Mouse (Mus musculus): ENCODE measurements around the gene Slc25a11. TPM values are rescaled to one million over a fixed set of nuclear protein-coding genes. Genes with fewer than 3 reads are reported as not detected.
A peak's percentile ranks its signal among the peaks of the same experiment; 100 is the strongest.

Slc25a11 gene
- total and polyA plus RNA-seq, 3 experiments = 59.2 to 125 (median 72.7) TPM

DNA sequence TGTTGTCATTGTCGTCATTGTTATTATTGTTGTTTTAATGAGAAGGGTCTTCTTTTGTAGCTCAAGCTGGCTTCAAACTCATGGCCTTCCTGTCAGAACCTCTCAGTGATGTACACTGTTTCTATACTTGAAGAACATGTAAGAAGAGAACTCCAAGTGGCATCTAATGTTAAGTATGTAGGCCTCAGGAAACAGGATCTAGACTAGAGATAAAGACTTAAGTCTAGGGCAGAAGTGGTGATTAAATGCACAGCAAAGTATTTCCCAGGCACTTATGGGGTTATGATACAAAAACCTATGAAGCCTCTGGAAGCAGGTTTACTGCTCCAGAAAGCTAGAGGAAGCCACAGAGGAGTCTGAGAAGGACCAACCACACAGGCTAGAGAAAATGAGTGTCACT is 9.0 kb downstream of the Slc25a11 start:
- H3K4me3 ChIP-seq (ENCODE audit: low read depth, low read length) = no peak overlapping the region; the same call in 1 of the 2 replicates

DNA sequence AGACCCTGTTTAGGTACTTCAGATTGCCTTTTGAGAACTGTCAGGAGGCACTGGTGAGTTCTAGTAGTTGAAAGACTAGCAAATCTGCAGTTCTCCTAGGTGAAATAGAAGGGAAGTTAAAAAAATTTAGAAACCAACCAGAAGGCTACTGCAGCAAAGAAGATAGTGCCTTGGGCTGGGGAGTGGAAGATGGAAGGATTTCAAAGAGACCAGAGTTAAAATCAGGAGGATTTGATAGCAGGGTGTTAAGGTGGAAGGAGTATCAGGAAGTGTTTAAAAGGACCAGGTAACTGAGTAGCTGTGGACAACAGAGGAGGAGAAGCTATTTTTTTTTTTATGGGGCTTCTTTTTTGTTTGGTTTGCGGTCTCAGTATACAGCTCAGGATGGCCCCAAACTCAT is 9.5 kb downstream of the Slc25a11 start:
- no peak for DNase-seq (ENCODE audit: low spot score)
- ATAC-seq (ENCODE audit: extremely low read depth, insufficient number of reproducible peaks, low FRiP score, poor library complexity, severe bottlenecking) = no peak
- H3K9me3 ChIP-seq (replicated peaks) = no peaks in the 10 kb centered on the region
- peaks cover 59% of the 10 kb centered on the region for H3K4me1 ChIP-seq (ENCODE audit: insufficient read depth, low read depth, low read length)
- H3K27me3 ChIP-seq (ENCODE audit: insufficient read depth, low read length) = no peaks in the 10 kb centered on the region
- no peak overlapping the region for H3K4me3 ChIP-seq (ENCODE audit: low read depth, low read length)
- H3K36me3 ChIP-seq (replicated peaks) = peaks cover 25% of the 10 kb centered on the region
- TF ChIP-seq CTCF (IDR thresholded peaks at IDR 0.05; ENCODE audit: low read depth, low read length) (no peak), POLR2AphosphoS5 (IDR thresholded peaks at IDR 0.05; ENCODE audit: insufficient replicate concordance, low read depth, low read length) (no peak), TAL1 (conservative IDR thresholded peaks at IDR 0.05; ENCODE audit: low read depth, low read length) (no peak)

More for the DNA sequence above, 9.0 kb downstream of the Slc25a11 start:
- Histone ChIP-seq H3K36me3 (replicated peaks) (peaks cover 30% of the 10 kb centered on the region), H3K4me1 (ENCODE audit: insufficient read depth, low read depth, low read length) (peaks cover 61% of the 10 kb centered on the region), H3K27me3 (ENCODE audit: insufficient read depth, low read length) (no peaks in the 10 kb centered on the region), H3K9me3 (replicated peaks) (no peaks in the 10 kb centered on the region)
- ATAC-seq (ENCODE audit: extremely low read depth, insufficient number of reproducible peaks, low FRiP score, poor library complexity, severe bottlenecking) = peak; percentile 22; the same call in 1 of the 2 replicates
- TF ChIP-seq GATA1 (IDR thresholded peaks at IDR 0.05; ENCODE audit: borderline replicate concordance, low read length) (no peak), CTCF (IDR thresholded peaks at IDR 0.05; ENCODE audit: low read depth, low read length) (no peak), POLR2AphosphoS5 (IDR thresholded peaks at IDR 0.05; ENCODE audit: insufficient replicate concordance, low read depth, low read length) (no peak), TAL1 (conservative IDR thresholded peaks at IDR 0.05; ENCODE audit: low read depth, low read length) (no peak), GATA2 (IDR thresholded peaks at IDR 0.05; ENCODE audit: borderline replicate concordance, low read depth, low read length) (no peak)
- DNase-seq (ENCODE audit: low spot score) = no peak

DNA sequence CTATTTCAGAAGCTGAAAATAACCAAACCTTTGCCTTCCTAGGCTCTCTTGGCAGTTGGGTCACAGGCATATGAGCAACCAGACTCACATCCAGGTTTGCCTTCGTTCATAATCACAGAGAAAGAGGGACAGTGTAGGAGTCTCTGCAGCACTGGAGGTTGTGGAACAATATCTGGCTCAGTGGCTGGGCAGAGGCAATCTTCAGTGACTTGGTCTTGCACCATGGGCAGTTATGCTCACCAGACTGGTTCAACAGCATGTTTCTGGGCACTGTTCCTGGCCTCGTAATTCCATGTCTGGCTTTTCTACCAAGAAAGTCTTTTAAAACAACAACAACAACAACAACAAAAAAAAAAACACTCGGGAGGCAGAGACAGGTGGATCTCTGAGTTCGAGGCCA is 11.7 kb downstream of the Slc25a11 start:
- DNase-seq (ENCODE audit: low spot score) = no peak
- Histone ChIP-seq H3K9me3 (replicated peaks) (no peaks in the 10 kb centered on the region), H3K4me1 (ENCODE audit: insufficient read depth, low read depth, low read length) (peaks cover 47% of the 10 kb centered on the region), H3K27me3 (ENCODE audit: insufficient read depth, low read length) (no peaks in the 10 kb centered on the region), H3K4me3 (ENCODE audit: low read depth, low read length) (no peak overlapping the region), H3K36me3 (replicated peaks) (peaks cover 9% of the 10 kb centered on the region)
- no peak for ATAC-seq (ENCODE audit: extremely low read depth, insufficient number of reproducible peaks, low FRiP score, poor library complexity, severe bottlenecking)
- TF ChIP-seq GATA1 (IDR thresholded peaks at IDR 0.05; ENCODE audit: borderline replicate concordance, low read length) (no peak), CTCF (IDR thresholded peaks at IDR 0.05; ENCODE audit: low read depth, low read length) (no peak), TAL1 (conservative IDR thresholded peaks at IDR 0.05; ENCODE audit: low read depth, low read length) (no peak), POLR2AphosphoS5 (IDR thresholded peaks at IDR 0.05; ENCODE audit: insufficient replicate concordance, low read depth, low read length) (no peak), GATA2 (IDR thresholded peaks at IDR 0.05; ENCODE audit: borderline replicate concordance, low read depth, low read length) (no peak)

DNA sequence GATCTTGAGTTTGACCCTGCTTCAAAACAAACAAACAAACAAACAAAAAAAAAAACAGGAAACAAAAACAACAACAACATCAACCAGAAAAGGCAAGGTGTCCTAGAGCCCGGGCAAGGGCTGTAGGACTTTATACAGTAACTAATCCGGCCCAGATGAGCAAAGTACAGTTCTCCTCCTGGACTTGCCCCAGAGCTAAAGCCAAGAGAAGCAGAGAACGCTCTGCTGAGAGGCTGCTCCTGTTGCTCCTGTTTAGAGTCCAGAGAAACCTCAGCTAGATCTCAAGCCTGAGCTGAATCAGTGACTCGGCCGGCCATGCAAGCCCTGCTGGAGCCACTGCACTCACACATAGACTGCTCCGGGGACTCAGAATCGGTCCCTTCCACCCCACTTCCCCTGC is 17.1 kb downstream of the Slc25a11 start:
- no peak for ATAC-seq (ENCODE audit: extremely low read depth, insufficient number of reproducible peaks, low FRiP score, poor library complexity, severe bottlenecking)
- H3K27me3 ChIP-seq (ENCODE audit: insufficient read depth, low read length) = 0 out of 2 replicates have a peak, but pooled peaks cover 4% of the 10 kb centered on the region
- TF ChIP-seq CTCF (IDR thresholded peaks at IDR 0.05; ENCODE audit: low read depth, low read length) (no peak), POLR2AphosphoS5 (IDR thresholded peaks at IDR 0.05; ENCODE audit: insufficient replicate concordance, low read depth, low read length) (no peak), GATA1 (IDR thresholded peaks at IDR 0.05; ENCODE audit: borderline replicate concordance, low read length) (no peak), TAL1 (conservative IDR thresholded peaks at IDR 0.05; ENCODE audit: low read depth, low read length) (no peak), GATA2 (IDR thresholded peaks at IDR 0.05; ENCODE audit: borderline replicate concordance, low read depth, low read length) (no peak)
- peaks cover 18% of the 10 kb centered on the region for H3K4me1 ChIP-seq (ENCODE audit: insufficient read depth, low read depth, low read length)
- no peaks in the 10 kb centered on the region for H3K36me3 ChIP-seq (replicated peaks)
- no peaks in the 10 kb centered on the region for H3K9me3 ChIP-seq (replicated peaks)
- no peak for DNase-seq (ENCODE audit: low spot score)
- H3K4me3 ChIP-seq (ENCODE audit: low read depth, low read length) = no peak overlapping the region

DNA sequence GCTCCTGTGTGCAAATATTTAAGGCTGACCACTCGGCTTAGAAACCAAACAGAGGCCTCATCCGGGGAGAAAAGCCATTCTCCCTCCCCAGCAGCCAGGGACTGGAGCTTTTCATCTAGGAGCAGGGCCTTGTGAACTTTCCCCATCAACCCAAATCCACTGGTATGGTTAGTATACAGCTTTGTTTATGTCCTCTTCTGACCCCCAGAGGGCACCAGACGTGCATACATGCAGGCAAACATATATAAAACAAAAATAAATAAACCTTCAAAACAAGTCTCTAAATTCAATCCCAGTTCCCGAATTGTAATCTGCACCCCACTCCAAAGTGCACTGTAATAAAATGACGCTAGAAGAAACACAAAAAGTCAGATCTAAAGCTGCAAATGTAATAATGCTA is 17.7 kb downstream of the Slc25a11 start:
- H3K36me3 ChIP-seq (replicated peaks) = no peaks in the 10 kb centered on the region
- 0 out of 2 replicates have a peak, but pooled peaks cover 4% of the 10 kb centered on the region for H3K27me3 ChIP-seq (ENCODE audit: insufficient read depth, low read length)
- TF ChIP-seq TAL1 (conservative IDR thresholded peaks at IDR 0.05; ENCODE audit: low read depth, low read length) = no peak
- no peak for TF ChIP-seq GATA1 (IDR thresholded peaks at IDR 0.05; ENCODE audit: borderline replicate concordance, low read length)
- TF ChIP-seq GATA2 (IDR thresholded peaks at IDR 0.05; ENCODE audit: borderline replicate concordance, low read depth, low read length) = no peak
- no peak for TF ChIP-seq CTCF (IDR thresholded peaks at IDR 0.05; ENCODE audit: low read depth, low read length)
- TF ChIP-seq POLR2AphosphoS5 (IDR thresholded peaks at IDR 0.05; ENCODE audit: insufficient replicate concordance, low read depth, low read length) = no peak
- H3K4me3 ChIP-seq (ENCODE audit: low read depth, low read length) = no peak overlapping the region
- ATAC-seq (ENCODE audit: extremely low read depth, insufficient number of reproducible peaks, low FRiP score, poor library complexity, severe bottlenecking) (peak; percentile 8; the same call in 1 of the 2 replicates), DNase-seq (ENCODE audit: low spot score) (peak; percentile 56)
- no peaks in the 10 kb centered on the region for H3K9me3 ChIP-seq (replicated peaks)
- peaks cover 19% of the 10 kb centered on the region for H3K4me1 ChIP-seq (ENCODE audit: insufficient read depth, low read depth, low read length)

DNA sequence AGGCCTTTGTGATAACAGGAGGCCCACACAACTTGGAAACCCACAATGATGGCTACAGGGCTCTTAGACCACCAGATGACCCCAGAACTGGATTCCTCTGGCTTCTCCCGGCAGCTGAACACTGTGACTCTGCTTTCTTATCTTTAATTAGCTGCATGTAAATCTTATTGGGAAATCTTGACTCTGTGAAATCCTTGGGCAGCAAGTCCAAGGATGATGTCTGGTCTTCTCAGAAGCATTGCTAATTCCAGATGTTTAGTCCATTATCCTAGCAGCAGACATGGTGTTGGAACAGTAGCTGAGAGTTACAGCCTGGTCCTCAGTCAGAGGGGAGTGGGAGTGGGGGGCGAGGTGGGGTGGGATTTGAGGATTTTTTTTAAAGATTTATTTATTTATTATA is 18.8 kb downstream of the Slc25a11 start:
- Histone ChIP-seq H3K9me3 (replicated peaks) (no peaks in the 10 kb centered on the region), H3K4me1 (ENCODE audit: insufficient read depth, low read depth, low read length) (peaks cover 19% of the 10 kb centered on the region), H3K4me3 (ENCODE audit: low read depth, low read length) (no peak overlapping the region), H3K27me3 (ENCODE audit: insufficient read depth, low read length) (peaks cover 4% of the 10 kb centered on the region; the same call in 1 of the 2 replicates), H3K36me3 (replicated peaks) (no peaks in the 10 kb centered on the region)
- no peak for DNase-seq (ENCODE audit: low spot score)
- TF ChIP-seq GATA1 (IDR thresholded peaks at IDR 0.05; ENCODE audit: borderline replicate concordance, low read length) (no peak), POLR2AphosphoS5 (IDR thresholded peaks at IDR 0.05; ENCODE audit: insufficient replicate concordance, low read depth, low read length) (no peak), TAL1 (conservative IDR thresholded peaks at IDR 0.05; ENCODE audit: low read depth, low read length) (no peak), GATA2 (IDR thresholded peaks at IDR 0.05; ENCODE audit: borderline replicate concordance, low read depth, low read length) (no peak), CTCF (IDR thresholded peaks at IDR 0.05; ENCODE audit: low read depth, low read length) (no peak)
- no peak for ATAC-seq (ENCODE audit: extremely low read depth, insufficient number of reproducible peaks, low FRiP score, poor library complexity, severe bottlenecking)

Measured in G1E (cell line).